Mouse (Mus musculus) myocyte (in vitro differentiated cells): ENCODE measurements around the gene Olfr150.
"Not testable (repeated sequence)": the region's sequence is repeated elsewhere in the genome, so short reads cannot be mapped to it uniquely, and the experiment has no call there.

ENCODE experiments used
- CEBPB ChIP-seq: IDR thresholded peaks from 2 replicates; pipeline ENCODE4 v1.6.1; 2011; ENCODE audit warnings: mild to moderate bottlenecking, moderate library complexity; ENCODE audit not compliant: poor library complexity, insufficient read depth, severe bottlenecking
- E2F4 ChIP-seq: IDR thresholded peaks from one replicate; pipeline ENCODE4 v1.6.1; 2011; ENCODE audit warnings: mild to moderate bottlenecking, control low read depth, moderate library complexity; ENCODE audit not compliant: insufficient read depth
- MAX ChIP-seq: IDR thresholded peaks from one replicate; pipeline ENCODE4 v1.6.1; 2011; ENCODE audit warnings: low read depth, mild to moderate bottlenecking, control low read depth
- MYOD1 ChIP-seq, 3 experiments: IDR thresholded peaks; one replicate each; pipeline ENCODE4 v1.6.1; 2011; ENCODE audit warnings: control low read depth in 2 of 3, low read depth in 2 of 3, mild to moderate bottlenecking in 2 of 3, moderate library complexity in 1 of 3; ENCODE audit not compliant: insufficient read length in 2 of 3, control insufficient read depth in 1 of 3
- POLR2A ChIP-seq: IDR thresholded peaks from one replicate; pipeline ENCODE4 v1.6.1; 2011; ENCODE audit warnings: low read depth, mild to moderate bottlenecking, control low read depth, moderate library complexity; ENCODE audit not compliant: insufficient read length
- POLR2AphosphoS2 ChIP-seq: IDR thresholded peaks from one replicate; pipeline ENCODE4 v1.6.1; 2011; ENCODE audit warnings: low read depth, control low read depth; ENCODE audit not compliant: insufficient read length
- SRF ChIP-seq: IDR thresholded peaks from one replicate; pipeline ENCODE4 v1.6.1; 2011; ENCODE audit warnings: low read depth; ENCODE audit not compliant: control insufficient read depth, insufficient read length
- TCF12 ChIP-seq: IDR thresholded peaks from one replicate; pipeline ENCODE4 v1.6.1; 2011; ENCODE audit warnings: mild to moderate bottlenecking, control low read depth; ENCODE audit not compliant: poor library complexity, insufficient read depth, severe bottlenecking
- TCF3 ChIP-seq: IDR thresholded peaks from one replicate; pipeline ENCODE4 v1.6.1; 2011; ENCODE audit warnings: low read depth, control low read depth; ENCODE audit not compliant: insufficient read length
- USF1 ChIP-seq: IDR thresholded peaks from one replicate; pipeline ENCODE4 v1.6.1; 2011; ENCODE audit warnings: low read depth, mild to moderate bottlenecking, control low read depth, moderate library complexity

- not testable (repeated sequence) for TF ChIP-seq POLR2A; MAX; TCF12; SRF; POLR2AphosphoS2; MYOD1 (IDR thresholded peaks at IDR 0.05; ENCODE audit: control insufficient read depth in 1 of 3, insufficient read length in 2 of 3, low read depth in 2 of 3); TCF3; USF1; E2F4; CEBPB
Observed at GRCm38 (mm10) chr9:39701123-39701522, 29.7 kb upstream of the Olfr150 start.
